Mouse (Mus musculus) liver, embryonic 15.5 days (tissue): ENCODE data around the gene Arfgef3. TPM values are rescaled to one million over a fixed set of nuclear protein-coding genes. Genes with fewer than 3 reads are reported as not detected.
"Not testable (repeated sequence)": the region's sequence is repeated elsewhere in the genome, so short reads cannot be mapped to it uniquely, and the experiment has no call there.

ENCODE experiments used
- ATAC-seq: fragments of 200-750 bp; cut with Nextera tagmentation; 2 replicates; pipeline ENCODE4 v1.8.0; 2017; ENCODE audit warnings: moderate number of reproducible peaks, mild to moderate bottlenecking, moderate library complexity; ENCODE audit not compliant: insufficient read depth
- H3K27ac ChIP-seq: fragments of 300-500 bp; sonication (generic); replicated peaks from 2 replicates; pipeline ENCODE4 v1.5.1; 2015; ENCODE audit warnings: mild to moderate bottlenecking, inconsistent platforms
- H3K27me3 ChIP-seq: fragments of 300-500 bp; sonication (generic); 2 replicates; pipeline ENCODE4 v1.6.1; 2015; ENCODE audit warnings: mild to moderate bottlenecking, inconsistent platforms
- H3K36me3 ChIP-seq: fragments of 300-500 bp; sonication (generic); replicated peaks from 2 replicates; pipeline ENCODE4 v1.6.1; 2015; ENCODE audit warnings: moderate library complexity, mild to moderate bottlenecking, inconsistent platforms
- H3K4me1 ChIP-seq: fragments of 300-500 bp; sonication (generic); replicated peaks from 2 replicates; pipeline ENCODE4 v1.6.1; 2015; ENCODE audit warnings: inconsistent platforms
- H3K4me2 ChIP-seq: fragments of 300-500 bp; sonication (generic); 2 replicates; pipeline ENCODE4 v1.6.1; 2015; ENCODE audit warnings: moderate library complexity, mild to moderate bottlenecking, inconsistent platforms
- H3K4me3 ChIP-seq: fragments of 300-500 bp; sonication (generic); replicated peaks from 2 replicates; pipeline ENCODE4 v1.5.1; 2015; ENCODE audit warnings: mild to moderate bottlenecking, inconsistent platforms
- H3K9ac ChIP-seq: fragments of 300-500 bp; sonication (generic); 2 replicates; pipeline ENCODE4 v1.6.1; 2015; ENCODE audit warnings: moderate library complexity, mild to moderate bottlenecking, inconsistent platforms
- H3K9me3 ChIP-seq: fragments of 300-500 bp; sonication (generic); replicated peaks from 2 replicates; pipeline ENCODE4 v1.6.1; 2016; ENCODE audit warnings: inconsistent platforms
- WGBS: fragments of 180-500 bp; shearing (Covaris S2); methylation state at CpG from one replicate; pipeline ENCODE4 v1.1.7; 2015; ENCODE audit warnings: mixed read lengths; ENCODE audit not compliant: insufficient replicate concordance; 5-methylcytosine and 5-hydroxymethylcytosine counted together
- polyA plus RNA-seq: library from polyadenylated mRNA; unstranded; fragments of >200 nt; fragmentation: Nextera tagmentation; extraction: Ambion mirVana; gene quantifications from 2 replicates; pipeline ENCODE4 v1.2.1, GENCODE M21; 2015

Gene Arfgef3
- polyA plus RNA-seq, 1 experiment from 2014 or later: 0.02 TPM

DNA sequence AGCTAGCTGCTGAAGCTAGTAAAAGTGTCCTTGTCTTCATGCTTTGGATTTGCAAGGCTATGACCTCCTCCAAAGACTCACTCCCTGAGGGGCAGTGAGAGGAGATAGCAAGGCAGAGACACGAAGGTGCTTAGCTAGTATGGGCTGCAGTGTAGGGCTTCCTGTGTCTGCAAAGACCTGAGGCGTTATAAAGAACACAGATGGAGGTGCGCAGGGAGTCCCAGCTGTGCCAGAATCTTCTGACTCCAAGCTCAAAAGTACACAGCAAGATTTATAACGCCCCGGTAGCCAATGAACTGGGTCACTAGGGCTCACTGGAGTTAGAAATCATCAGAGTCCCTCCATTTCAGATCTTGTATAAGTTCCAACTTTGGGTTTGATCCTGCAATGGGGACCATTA lies 103.2 kb downstream of the Arfgef3 start:
- Histone ChIP-seq H3K9me3 (no peaks in the 10 kb centered on the region), H3K4me3 (no peak overlapping the region), H3K4me2 (no peak overlapping the region), H3K4me1 (no peaks in the 10 kb centered on the region), H3K27ac (no peak overlapping the region), H3K9ac (no peak overlapping the region), H3K36me3 (no peaks in the 10 kb centered on the region), H3K27me3 (no peaks in the 10 kb centered on the region)
- no peak for ATAC-seq
- 52% methylated on average over 5 of the region's 5 CpGs for WGBS

DNA sequence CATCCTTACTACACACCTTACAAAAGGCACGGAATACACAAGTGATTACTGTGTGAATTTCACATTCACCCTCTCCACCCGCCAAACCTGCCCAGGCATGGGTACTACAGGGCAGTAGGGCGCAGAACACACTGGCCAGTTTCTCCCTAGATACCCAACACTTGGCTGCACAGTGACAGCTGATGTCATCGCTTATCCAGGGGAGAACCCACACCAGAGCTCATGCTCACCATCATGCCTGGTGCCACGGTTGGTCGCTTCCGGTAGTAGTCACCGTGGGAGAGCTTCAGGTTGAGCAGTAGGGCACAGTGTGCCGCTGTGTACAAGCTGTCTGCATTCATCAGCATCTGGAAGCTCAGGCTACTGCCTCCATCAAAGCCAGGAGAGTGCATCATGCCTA lies 108.3 kb downstream of the Arfgef3 start:
- H3K4me1 ChIP-seq: no peaks in the 10 kb centered on the region
- no peak overlapping the region for H3K9ac ChIP-seq
- H3K9me3 ChIP-seq: no peaks in the 10 kb centered on the region
- no peak for ATAC-seq
- H3K27me3 ChIP-seq: no peaks in the 10 kb centered on the region
- no peak overlapping the region for H3K4me2 ChIP-seq
- H3K36me3 ChIP-seq: no peaks in the 10 kb centered on the region
- H3K4me3 ChIP-seq: no peak overlapping the region
- no peak overlapping the region for H3K27ac ChIP-seq
- 72% methylated on average over 9 of the region's 9 CpGs for WGBS

DNA sequence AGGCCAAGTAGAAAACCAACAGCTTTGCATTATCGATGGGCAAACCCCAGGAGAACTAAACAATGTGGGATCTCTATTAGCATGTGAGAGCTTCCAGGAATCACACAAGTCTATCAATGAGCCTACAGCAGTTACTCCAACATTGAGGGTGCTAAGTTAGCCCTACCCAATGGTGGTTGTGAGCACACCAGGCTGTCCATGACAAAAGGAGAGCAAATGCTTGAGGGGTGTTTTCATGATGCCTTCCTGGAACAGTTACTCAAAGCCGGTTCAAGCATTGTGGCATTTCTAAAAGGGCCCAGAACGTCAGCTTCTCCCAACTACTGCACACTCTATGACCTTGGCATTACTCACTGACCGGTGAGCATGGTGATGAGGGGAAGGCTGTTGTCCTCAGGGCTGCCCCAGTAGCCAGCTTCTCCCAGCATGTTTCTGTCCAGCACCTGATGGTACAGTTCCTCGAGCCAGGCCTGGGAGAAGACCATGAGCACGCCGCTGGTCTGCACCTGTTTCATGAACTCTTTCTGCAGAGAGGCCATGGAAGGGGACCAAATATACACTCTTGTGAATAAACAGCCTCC lies 109.3 kb downstream of the Arfgef3 start:
- Histone ChIP-seq H3K4me3 (no peak overlapping the region), H3K9ac (no peak overlapping the region), H3K27ac (no peak overlapping the region), H3K27me3 (no peaks in the 10 kb centered on the region), H3K4me2 (no peak overlapping the region), H3K36me3 (no peaks in the 10 kb centered on the region), H3K4me1 (no peaks in the 10 kb centered on the region), H3K9me3 (no peaks in the 10 kb centered on the region)
- ATAC-seq: no peak
- WGBS: 67% methylated on average over 7 of the region's 7 CpGs

DNA sequence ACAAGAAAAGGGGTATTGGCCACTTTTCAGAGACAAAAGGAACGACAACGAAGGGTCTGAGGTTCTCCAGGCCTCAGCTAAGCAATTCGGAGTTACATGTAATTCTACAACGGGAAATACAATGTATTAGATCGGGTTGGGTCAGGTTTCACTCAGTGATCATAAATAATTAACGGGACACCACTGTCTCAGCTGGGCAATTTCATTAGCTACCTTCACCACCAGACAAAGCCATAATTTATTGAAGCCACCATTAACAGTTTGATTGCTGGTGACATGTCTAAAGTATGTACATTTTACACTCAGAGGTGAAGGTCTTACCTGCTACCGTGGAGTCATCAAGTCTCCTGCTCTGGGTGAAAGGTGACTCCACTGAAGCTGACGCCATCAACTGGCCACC lies 113.3 kb downstream of the Arfgef3 start:
- H3K27me3 ChIP-seq: no peaks in the 10 kb centered on the region
- H3K4me1 ChIP-seq: no peaks in the 10 kb centered on the region
- no peak for ATAC-seq
- WGBS: 68% methylated on average over 8 of the region's 8 CpGs
- no peak overlapping the region for H3K4me2 ChIP-seq
- H3K9me3 ChIP-seq: no peaks in the 10 kb centered on the region
- no peaks in the 10 kb centered on the region for H3K36me3 ChIP-seq
- no peak overlapping the region for H3K27ac ChIP-seq
- H3K4me3 ChIP-seq: no peak overlapping the region
- no peak overlapping the region for H3K9ac ChIP-seq

DNA sequence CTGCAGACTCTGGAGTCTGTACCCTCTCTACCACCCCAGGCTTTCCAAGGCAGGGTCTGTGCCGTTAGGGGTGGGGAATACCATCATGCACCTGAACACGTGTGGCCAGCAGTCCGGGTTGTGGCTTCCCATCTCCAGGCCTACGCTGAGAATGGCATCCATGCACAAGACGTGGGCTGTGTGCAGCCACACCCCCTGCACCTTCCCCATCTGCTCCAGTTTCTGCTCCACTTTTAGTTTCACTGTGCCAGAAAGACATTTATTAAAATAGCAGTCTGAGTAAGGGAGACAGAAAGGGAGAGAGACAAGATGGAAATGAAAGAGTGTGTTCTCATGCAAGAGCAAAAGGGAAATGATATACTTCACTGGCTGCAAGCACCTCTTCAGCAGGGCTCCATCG lies 116.2 kb downstream of the Arfgef3 start:
- ATAC-seq: no peak
- WGBS: 67% methylated on average over 6 of the region's 6 CpGs
- Histone ChIP-seq H3K27me3 (no peaks in the 10 kb centered on the region), H3K36me3 (no peaks in the 10 kb centered on the region), H3K27ac (no peak overlapping the region), H3K9ac (no peak overlapping the region), H3K4me2 (no peak overlapping the region), H3K4me3 (no peak overlapping the region), H3K9me3 (no peaks in the 10 kb centered on the region), H3K4me1 (no peaks in the 10 kb centered on the region)

DNA sequence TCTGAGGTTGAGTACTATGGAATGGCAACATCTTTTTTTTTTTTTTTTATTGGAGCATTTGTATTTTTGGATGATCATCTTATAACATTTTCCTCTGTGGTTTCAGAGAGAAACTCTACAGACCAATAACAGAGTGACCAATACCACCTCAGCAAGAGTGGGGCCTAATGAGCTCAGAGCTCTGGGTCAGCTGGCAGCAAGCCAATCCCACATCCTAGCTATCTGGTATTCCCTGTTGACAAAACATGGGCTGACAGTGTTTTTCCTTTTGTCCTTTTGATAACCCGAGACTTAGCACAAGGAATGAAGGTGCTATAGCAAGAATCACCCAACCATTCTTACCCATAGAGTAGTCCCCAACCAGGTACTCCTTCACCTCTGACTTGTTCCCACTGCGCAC lies 131.0 kb downstream of the Arfgef3 start:
- no peak overlapping the region for H3K9ac ChIP-seq
- H3K27ac ChIP-seq: no peak overlapping the region
- no peaks in the 10 kb centered on the region for H3K9me3 ChIP-seq
- H3K4me3 ChIP-seq: no peak overlapping the region
- H3K27me3 ChIP-seq: no peaks in the 10 kb centered on the region
- ATAC-seq: no peak
- no peak overlapping the region for H3K4me2 ChIP-seq
- H3K4me1 ChIP-seq: no peaks in the 10 kb centered on the region
- H3K36me3 ChIP-seq: no peaks in the 10 kb centered on the region
- 63% methylated on average over 2 of the region's 2 CpGs for WGBS

DNA sequence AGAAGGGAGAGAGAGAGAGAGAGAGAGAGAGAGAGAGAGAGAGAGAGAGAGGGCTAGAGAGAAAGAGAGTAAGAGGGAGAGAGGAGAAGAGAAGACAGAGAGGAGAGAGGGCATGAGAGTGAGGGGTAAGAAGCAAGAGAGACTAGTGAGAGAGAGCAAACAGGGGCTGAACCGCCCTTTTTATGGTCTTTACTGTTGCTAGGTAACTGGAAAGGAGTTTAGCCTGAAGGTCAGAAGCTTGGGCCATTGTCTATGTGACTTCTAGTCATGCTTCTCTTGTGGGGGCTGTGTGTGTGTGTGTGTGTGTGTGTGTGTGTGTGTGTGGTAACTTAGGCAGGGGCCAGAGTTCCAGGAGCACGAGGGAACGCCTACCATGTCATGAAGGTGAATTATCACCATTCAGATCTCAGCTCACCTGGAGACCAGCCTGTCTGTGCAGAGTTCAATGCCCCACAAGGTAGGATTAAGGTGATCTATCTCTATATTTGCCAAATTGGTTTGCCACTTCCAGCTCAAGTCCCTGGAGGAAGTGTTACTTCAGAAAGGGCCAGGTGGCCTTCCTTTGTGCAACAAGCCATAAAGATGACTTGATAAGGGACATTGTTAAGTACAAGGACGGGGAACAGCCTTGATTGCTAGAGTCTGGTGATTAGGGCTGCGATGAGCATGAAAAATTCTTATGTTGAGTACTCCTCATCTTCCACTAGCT lies 138.8 kb downstream of the Arfgef3 start:
- H3K27me3 ChIP-seq, H3K4me3 ChIP-seq, H3K9me3 ChIP-seq, H3K36me3 ChIP-seq, ATAC-seq, H3K9ac ChIP-seq, H3K4me2 ChIP-seq, H3K4me1 ChIP-seq, H3K27ac ChIP-seq: not testable (repeated sequence)
- 35% methylated on average over 5 of the region's 5 CpGs for WGBS

DNA sequence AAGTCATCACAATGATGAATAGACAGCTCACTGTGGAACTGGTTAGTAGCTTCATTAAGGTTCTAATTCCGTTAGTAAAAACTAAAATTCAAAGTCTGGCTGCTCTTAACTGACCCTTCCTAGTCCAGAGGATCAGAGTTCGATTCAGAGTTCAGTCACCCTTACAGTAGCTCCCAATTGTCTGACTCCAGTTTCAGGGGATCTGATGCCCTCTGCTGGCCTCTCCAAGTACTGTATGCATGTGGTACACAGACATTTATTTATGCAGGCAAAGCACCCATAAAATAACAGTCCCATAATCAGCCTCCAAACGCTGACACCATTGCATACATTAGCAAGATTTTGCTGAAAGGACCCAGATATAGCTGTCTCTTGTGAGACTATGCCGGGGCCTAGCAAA lies 141.7 kb downstream of the Arfgef3 start:
- WGBS: 15% methylated on average over 4 of the region's 4 CpGs
- H3K9me3 ChIP-seq: no peaks in the 10 kb centered on the region
- H3K36me3 ChIP-seq: no peaks in the 10 kb centered on the region
- H3K9ac ChIP-seq: no peak overlapping the region
- no peak overlapping the region for H3K4me2 ChIP-seq
- no peaks in the 10 kb centered on the region for H3K27me3 ChIP-seq
- H3K4me3 ChIP-seq: no peak overlapping the region
- no peak for ATAC-seq
- H3K27ac ChIP-seq: no peak overlapping the region
- no peaks in the 10 kb centered on the region for H3K4me1 ChIP-seq

DNA sequence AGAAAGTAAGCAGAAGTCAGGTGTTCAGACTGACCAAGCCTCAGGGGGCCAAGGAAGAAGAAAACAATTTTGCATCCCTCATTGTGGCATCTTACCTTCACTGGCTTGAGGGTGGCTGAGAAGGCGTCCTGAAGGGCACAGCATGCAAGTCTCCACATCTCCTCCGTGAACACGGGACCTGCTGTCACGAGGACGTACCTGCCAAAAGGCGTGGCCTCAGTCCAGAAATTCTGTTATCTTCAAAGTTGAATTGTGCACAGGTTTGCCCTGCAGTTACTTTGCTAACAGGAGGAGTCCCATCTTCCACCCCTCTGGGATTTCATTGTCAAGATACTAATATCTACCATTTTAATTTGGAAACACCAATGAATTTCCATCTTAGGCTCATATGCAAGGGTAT lies 146.1 kb downstream of the Arfgef3 start:
- Histone ChIP-seq H3K27me3 (no peaks in the 10 kb centered on the region), H3K4me2 (no peak overlapping the region), H3K9me3 (no peaks in the 10 kb centered on the region), H3K36me3 (no peaks in the 10 kb centered on the region), H3K9ac (no peak overlapping the region), H3K4me1 (no peaks in the 10 kb centered on the region), H3K27ac (no peak overlapping the region), H3K4me3 (no peak overlapping the region)
- ATAC-seq: no peak
- 74% methylated on average over 6 of the region's 6 CpGs for WGBS

DNA sequence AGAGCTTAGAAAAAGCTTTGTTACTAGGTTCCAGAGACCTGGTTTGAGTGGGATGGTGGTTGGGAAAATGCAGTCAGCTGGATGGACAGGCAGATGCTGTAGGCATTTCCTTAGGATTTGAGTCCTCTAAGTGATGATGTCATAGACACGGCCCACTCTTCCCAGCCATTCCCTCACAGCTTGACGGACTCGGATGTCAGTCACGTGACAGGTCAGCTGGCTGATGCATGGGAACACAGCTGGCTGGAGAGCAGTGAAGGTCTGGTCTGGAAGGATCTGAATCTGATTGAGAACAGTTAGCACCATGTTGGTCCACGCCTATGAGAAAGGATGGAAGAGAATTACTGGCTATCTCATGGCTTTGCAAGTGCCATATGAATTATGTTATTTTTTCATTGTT lies 154.3 kb downstream of the Arfgef3 start:
- H3K4me2 ChIP-seq: no peak overlapping the region
- no peaks in the 10 kb centered on the region for H3K36me3 ChIP-seq
- H3K9me3 ChIP-seq: no peaks in the 10 kb centered on the region
- no peaks in the 10 kb centered on the region for H3K27me3 ChIP-seq
- ATAC-seq: no peak
- no peak overlapping the region for H3K27ac ChIP-seq
- H3K4me3 ChIP-seq: no peak overlapping the region
- H3K9ac ChIP-seq: no peak overlapping the region
- H3K4me1 ChIP-seq: no peaks in the 10 kb centered on the region
- 67% methylated on average over 5 of the region's 5 CpGs for WGBS

DNA sequence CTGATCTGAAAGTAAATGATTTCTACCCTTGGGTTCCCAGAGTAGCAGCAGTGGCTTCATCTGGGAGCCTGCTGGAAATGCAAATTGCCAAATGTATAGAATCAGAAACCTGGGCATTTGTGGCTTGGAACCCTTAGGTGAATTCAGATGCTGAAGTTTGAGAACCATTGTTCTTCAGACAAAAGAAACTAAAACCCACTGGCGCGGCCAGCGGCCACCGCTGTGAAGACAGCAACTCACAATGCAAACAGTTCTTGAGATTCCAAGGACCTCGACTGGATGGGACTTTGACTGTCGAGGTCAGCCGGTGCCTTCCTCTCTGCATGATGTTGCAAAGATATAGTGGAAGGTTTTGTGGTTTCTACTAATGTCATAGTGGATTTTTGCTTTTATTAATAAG lies 159.6 kb downstream of the Arfgef3 start:
- H3K4me1 ChIP-seq: no peaks in the 10 kb centered on the region
- no peaks in the 10 kb centered on the region for H3K27me3 ChIP-seq
- no peak overlapping the region for H3K27ac ChIP-seq
- no peak overlapping the region for H3K4me3 ChIP-seq
- ATAC-seq: no peak
- WGBS: 47% methylated on average over 7 of the region's 7 CpGs
- H3K9me3 ChIP-seq: no peaks in the 10 kb centered on the region
- no peak overlapping the region for H3K4me2 ChIP-seq
- H3K36me3 ChIP-seq: no peaks in the 10 kb centered on the region
- H3K9ac ChIP-seq: no peak overlapping the region

DNA sequence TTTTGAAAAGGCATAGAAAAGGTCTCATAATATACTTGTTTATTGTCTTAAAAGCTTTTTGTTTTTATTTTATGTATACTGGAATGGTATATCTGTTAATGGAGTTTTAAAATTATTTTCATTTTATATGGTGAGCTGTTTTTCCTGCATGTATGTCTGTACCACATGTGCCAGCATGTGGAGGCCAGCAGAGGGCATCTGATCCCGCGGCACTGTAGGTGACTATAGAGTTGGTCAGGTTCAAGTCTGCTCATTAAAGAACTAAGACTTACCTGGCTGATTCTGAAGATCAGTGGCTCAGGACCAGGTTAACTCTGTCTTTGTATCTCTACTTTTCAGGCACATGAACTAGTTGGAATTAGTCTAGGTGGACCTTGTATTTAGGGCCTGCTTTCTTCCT lies 171.2 kb downstream of the Arfgef3 start:
- no peak overlapping the region for H3K4me3 ChIP-seq
- no peak for ATAC-seq
- H3K4me1 ChIP-seq: no peaks in the 10 kb centered on the region
- H3K9me3 ChIP-seq: no peaks in the 10 kb centered on the region
- no peaks in the 10 kb centered on the region for H3K36me3 ChIP-seq
- H3K27me3 ChIP-seq: no peaks in the 10 kb centered on the region
- 48% methylated on average over 2 of the region's 2 CpGs for WGBS
- H3K4me2 ChIP-seq: no peak overlapping the region
- no peak overlapping the region for H3K9ac ChIP-seq
- no peak overlapping the region for H3K27ac ChIP-seq
